Mouse (Mus musculus) thymus, postnatal 36 days (tissue): ENCODE results near the gene Ttll5.
A peak's percentile ranks its signal among the peaks of the same experiment; 100 is the strongest.

Experiments used
- DNase-seq, 2 experiments: peaks; one replicate each; pipeline ENCODE4 v3.0.0; 2022; ENCODE audit warnings: mixed read lengths in 2 of 2

The Ttll5 gene

GRCm38 (mm10) chr12:86064796-86065195 is 240.3 kb downstream of the Ttll5 start:
- DNase-seq: no peak

- no peak for DNase-seq
These were observed 247.0 kb downstream of the Ttll5 start for GRCm38 (mm10) chr12:86071432-86071831.

GRCm38 (mm10) chr12:86074681-86075080 is 250.2 kb downstream of the Ttll5 start:
- no peak for DNase-seq

GRCm38 (mm10) chr12:86075358-86075757 is 250.9 kb downstream of the Ttll5 start:
- no peak for DNase-seq

- no peak for DNase-seq
These were observed 252.0 kb downstream of the Ttll5 start for GRCm38 (mm10) chr12:86076321-86076901.

- no peak for DNase-seq
These were observed 252.9 kb downstream of the Ttll5 start for GRCm38 (mm10) chr12:86077322-86077721.

- DNase-seq: no peak
These were observed 253.3 kb downstream of the Ttll5 start for GRCm38 (mm10) chr12:86077736-86078135.

- no peak for DNase-seq
These were observed 253.7 kb downstream of the Ttll5 start for GRCm38 (mm10) chr12:86078176-86078552.

GRCm38 (mm10) chr12:86078553-86079201 is 254.2 kb downstream of the Ttll5 start, which contains the start of gene Tgfb3:
Gene Tgfb3, minus strand, starts transcription at chr12:86079041.
- peak; percentile 17 to 19 for DNase-seq

- DNase-seq: peak; percentile 80 to 85
These were observed 254.8 kb downstream of the Ttll5 start for GRCm38 (mm10) chr12:86079202-86079667.

GRCm38 (mm10) chr12:86082481-86083012 is 258.1 kb downstream of the Ttll5 start, which contains the start of gene Ift43:
Gene Ift43, plus strand, starts transcription at chr12:86082541.
- peak; percentile 11 to 14 for DNase-seq

GRCm38 (mm10) chr12:86085873-86086272 is 261.4 kb downstream of the Ttll5 start:
- DNase-seq: no peak

- DNase-seq: no peak
These were observed 262.1 kb downstream of the Ttll5 start for GRCm38 (mm10) chr12:86086550-86086949.

- no peak for DNase-seq
These were observed 263.6 kb downstream of the Ttll5 start for GRCm38 (mm10) chr12:86088042-86088441.

- no peak for DNase-seq
These were observed 266.3 kb downstream of the Ttll5 start for GRCm38 (mm10) chr12:86090764-86091163.

GRCm38 (mm10) chr12:86091601-86092132 is 267.2 kb downstream of the Ttll5 start:
- DNase-seq: no peak

GRCm38 (mm10) chr12:86094075-86094474 is 269.6 kb downstream of the Ttll5 start:
- DNase-seq: no peak

- no peak for DNase-seq
These were observed 271.3 kb downstream of the Ttll5 start for GRCm38 (mm10) chr12:86095806-86096205.

GRCm38 (mm10) chr12:86097781-86098180 is 273.3 kb downstream of the Ttll5 start:
- no peak for DNase-seq

- DNase-seq: no peak
These were observed 276.3 kb downstream of the Ttll5 start for GRCm38 (mm10) chr12:86100711-86101110.

GRCm38 (mm10) chr12:86102686-86103085 is 278.2 kb downstream of the Ttll5 start:
- no peak for DNase-seq

GRCm38 (mm10) chr12:86103391-86103790 is 278.9 kb downstream of the Ttll5 start:
- DNase-seq: no peak

GRCm38 (mm10) chr12:86103852-86104251 is 279.4 kb downstream of the Ttll5 start:
- no peak for DNase-seq

GRCm38 (mm10) chr12:86104297-86104696 is 279.8 kb downstream of the Ttll5 start:
- DNase-seq: no peak
